Mouse (Mus musculus): Measurements from ENCODE around the gene Isoc2a.

GRCm38 (mm10) chr7:4925441-4926381 lies 48.8 kb downstream of the Isoc2a start, which contains the start of gene Ssc5d:
- TF ChIP-seq CTCF (conservative IDR thresholded peaks at IDR 0.05; ENCODE audit: low read length) (no peak), NANOG (IDR thresholded peaks at IDR 0.05; ENCODE audit: borderline replicate concordance, low read length) (no peak), POU5F1 (IDR thresholded peaks at IDR 0.05; ENCODE audit: borderline replicate concordance, low read length) (no peak)
